Mouse (Mus musculus) liver, embryonic 12.5 days (tissue): ENCODE results near the gene Gm20662. TPM values are rescaled to one million over a fixed set of nuclear protein-coding genes. Genes with fewer than 3 reads are reported as not detected.

Experiments used
- ATAC-seq: fragments of 200-750 bp; cut with Nextera tagmentation; 2 replicates; pipeline ENCODE4 v1.8.0; 2017; ENCODE audit warnings: moderate number of reproducible peaks, mild to moderate bottlenecking, moderate library complexity
- H3K27ac ChIP-seq: fragments of 300-500 bp; sonication (generic); 2 replicates; pipeline ENCODE4 v1.5.1; 2016; ENCODE audit warnings: mild to moderate bottlenecking
- H3K27me3 ChIP-seq: fragments of 300-500 bp; sonication (generic); replicated peaks from 2 replicates; pipeline ENCODE4 v1.6.1; 2016; ENCODE audit warnings: mild to moderate bottlenecking, moderate library complexity
- H3K36me3 ChIP-seq: fragments of 300-500 bp; sonication (generic); 2 replicates; pipeline ENCODE4 v1.6.1; 2016; ENCODE audit warnings: mild to moderate bottlenecking, moderate library complexity
- H3K4me1 ChIP-seq: fragments of 300-500 bp; sonication (generic); 2 replicates; pipeline ENCODE4 v1.6.1; 2016
- H3K4me2 ChIP-seq: fragments of 300-500 bp; sonication (generic); 2 replicates; pipeline ENCODE4 v1.6.1; 2016; ENCODE audit warnings: mild to moderate bottlenecking, moderate library complexity
- H3K4me3 ChIP-seq: fragments of 300-500 bp; sonication (generic); 2 replicates; pipeline ENCODE4 v1.5.1; 2016; ENCODE audit warnings: mild to moderate bottlenecking, moderate library complexity
- H3K9ac ChIP-seq: fragments of 300-500 bp; sonication (generic); 2 replicates; pipeline ENCODE4 v1.6.1; 2016; ENCODE audit warnings: mild to moderate bottlenecking, moderate library complexity
- H3K9me3 ChIP-seq: fragments of 300-500 bp; sonication (generic); replicated peaks from 2 replicates; pipeline ENCODE4 v1.6.1; 2016; ENCODE audit warnings: mild to moderate bottlenecking, moderate library complexity
- WGBS: fragments of 180-500 bp; shearing (Covaris S2); methylation state at CpG from one replicate; pipeline ENCODE4 v1.1.7; 2016; ENCODE audit not compliant: insufficient replicate concordance; 5-methylcytosine and 5-hydroxymethylcytosine counted together
- microRNA-seq: library from miRNA; unstranded; fragments of <30 nt; microRNA quantifications from one replicate; pipeline ENCODE4, GENCODE M21; 2017
- polyA plus RNA-seq: library from polyadenylated mRNA; unstranded; fragments of >200 nt; fragmentation: Nextera tagmentation; extraction: Ambion mirVana; gene quantifications from 2 replicates; pipeline ENCODE4 v1.2.1, GENCODE M21; 2016

Gm20662 gene
- polyA plus RNA-seq, 1 experiment from 2014 or later: 0.75 TPM

DNA sequence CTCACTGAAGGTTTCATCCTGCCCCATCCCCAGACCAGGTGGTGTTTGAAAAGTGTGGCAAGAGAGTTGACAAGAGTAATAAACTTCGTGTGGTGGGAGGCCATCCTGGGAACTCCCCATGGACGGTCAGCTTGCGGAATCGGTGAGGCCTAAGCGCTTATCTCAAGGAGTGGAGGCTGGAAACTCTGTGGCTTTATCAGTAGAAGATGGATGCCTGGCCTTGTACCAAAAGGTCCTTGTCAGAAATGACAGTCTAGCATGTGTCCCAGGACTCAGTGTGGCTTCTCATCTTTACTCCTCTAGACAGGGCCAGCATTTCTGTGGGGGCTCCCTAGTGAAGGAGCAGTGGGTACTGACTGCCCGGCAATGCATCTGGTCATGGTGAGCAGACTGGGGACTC is 87.4 kb downstream of the Gm20662 start:
- H3K9me3 ChIP-seq: no peaks in the 10 kb centered on the region
- peak overlapping the region; percentile 83 for H3K4me2 ChIP-seq
- H3K9ac ChIP-seq: peak overlapping the region; percentile 73
- H3K27me3 ChIP-seq: peaks cover 20% of the 10 kb centered on the region
- H3K4me1 ChIP-seq: peaks cover 88% of the 10 kb centered on the region
- 34% methylated on average over 6 of the region's 6 CpGs for WGBS
- peak overlapping the region; percentile 100 for H3K27ac ChIP-seq
- peak overlapping the region; percentile 36 for H3K4me3 ChIP-seq
- peaks cover 65% of the 10 kb centered on the region for H3K36me3 ChIP-seq
- ATAC-seq: no peak

- peak overlapping the region; percentile 100 for H3K27ac ChIP-seq
- H3K9me3 ChIP-seq: no peaks in the 10 kb centered on the region
- H3K4me2 ChIP-seq: peak overlapping the region; percentile 83
- peak overlapping the region; percentile 73 for H3K9ac ChIP-seq
- ATAC-seq: no peak
- no peak overlapping the region for H3K4me3 ChIP-seq
- peaks cover 82% of the 10 kb centered on the region for H3K36me3 ChIP-seq
- WGBS: 86% methylated on average over 4 of the region's 4 CpGs
- peaks cover 87% of the 10 kb centered on the region for H3K4me1 ChIP-seq
- H3K27me3 ChIP-seq: peaks cover 20% of the 10 kb centered on the region
These were observed 89.1 kb downstream of the Gm20662 start for GRCm38 (mm10) chr9:108085261-108085660.

DNA sequence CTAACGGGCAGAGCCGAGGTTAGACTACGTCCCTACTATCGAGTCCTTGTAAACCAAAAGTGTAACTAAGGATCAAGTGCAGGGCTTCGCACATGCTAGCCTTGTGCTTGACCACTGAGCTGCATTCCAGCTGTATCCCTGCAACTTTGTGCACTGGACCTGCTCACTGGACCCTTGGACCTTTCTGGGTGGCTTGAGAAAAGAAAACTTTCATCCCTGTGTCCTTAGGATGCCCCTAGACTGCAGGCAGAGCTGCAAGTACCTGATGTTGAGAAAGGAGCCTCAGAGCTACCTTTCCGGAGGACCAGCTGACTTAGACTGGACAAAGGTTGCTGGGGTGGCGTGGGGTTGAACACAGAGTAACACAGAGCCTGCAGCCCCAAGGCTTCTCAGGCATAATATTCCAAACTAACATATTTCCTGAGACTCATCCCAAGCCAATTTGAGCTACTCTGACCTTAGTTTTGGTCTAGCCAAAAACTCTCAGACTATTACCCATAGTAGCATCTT is 94.5 kb downstream of the Gm20662 start:
- Histone ChIP-seq H3K4me3 (no peak overlapping the region), H3K36me3 (peaks cover 74% of the 10 kb centered on the region), H3K27ac (peak overlapping the region; percentile 49), H3K4me2 (no peak overlapping the region), H3K9me3 (no peaks in the 10 kb centered on the region), H3K9ac (no peak overlapping the region), H3K27me3 (no peaks in the 10 kb centered on the region), H3K4me1 (peaks cover 68% of the 10 kb centered on the region)
- no peak for ATAC-seq
- 96% methylated on average over 7 of the region's 7 CpGs for WGBS

- no peaks in the 10 kb centered on the region for H3K9me3 ChIP-seq
- peak overlapping the region; percentile 92 for H3K4me2 ChIP-seq
- H3K4me3 ChIP-seq: peak overlapping the region; percentile 93
- ATAC-seq: no peak
- H3K27me3 ChIP-seq: no peaks in the 10 kb centered on the region
- peaks cover 58% of the 10 kb centered on the region for H3K36me3 ChIP-seq
- peak overlapping the region; percentile 94 for H3K9ac ChIP-seq
- peaks cover 75% of the 10 kb centered on the region for H3K4me1 ChIP-seq
- 52% methylated on average over 10 of the region's 10 CpGs for WGBS
- H3K27ac ChIP-seq: peak overlapping the region; percentile 100
These were observed 97.4 kb downstream of the Gm20662 start for GRCm38 (mm10) chr9:108093586-108093985.

DNA sequence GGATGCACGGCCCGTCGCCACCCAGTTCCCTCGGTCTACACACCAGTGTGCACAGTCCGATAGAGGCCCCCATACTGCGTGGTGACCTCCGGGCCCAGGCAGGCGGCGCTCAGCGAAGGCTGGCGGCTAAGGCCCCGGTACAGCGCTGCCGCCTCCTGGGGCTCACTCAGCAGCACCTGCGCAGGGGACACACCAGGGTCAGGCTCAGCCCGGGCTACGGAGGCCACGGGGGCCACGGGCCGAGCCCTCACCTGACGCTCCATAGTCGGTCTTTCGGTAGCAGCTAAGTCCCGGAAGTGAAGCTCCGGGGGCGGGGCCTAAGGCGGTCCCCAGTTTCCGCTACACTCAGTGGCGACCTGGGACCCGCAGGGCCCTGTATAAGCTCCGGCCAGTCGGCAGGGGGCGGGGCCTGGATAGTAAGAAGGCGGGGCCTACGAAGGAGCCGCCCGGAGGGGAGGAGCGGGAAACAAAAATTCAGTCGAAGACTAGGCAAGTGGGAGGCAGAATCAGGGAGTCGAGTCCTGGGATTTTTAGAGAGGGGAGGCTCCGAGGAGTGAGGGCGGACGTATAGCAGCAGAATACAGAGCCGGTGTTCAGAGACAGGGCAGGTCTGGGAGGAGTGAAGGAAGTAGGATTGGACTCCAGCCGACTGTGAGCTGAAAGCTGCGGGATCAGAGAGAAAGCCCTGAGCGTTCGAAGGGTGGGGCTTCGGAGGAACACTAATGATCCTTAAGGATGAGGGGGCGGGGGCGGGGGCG is 98.2 kb downstream of the Gm20662 start, which contains the start of gene Apeh:
Gene Apeh, minus strand, starts transcription at position 423 of the 758 bp plus-strand sequence.
- peak within 1 kb of the TSS; percentile 94 for H3K9ac ChIP-seq
- H3K36me3 ChIP-seq: peaks cover 55% of the 10 kb centered on the region
- peak; percentile 84 for ATAC-seq
- peaks cover 78% of the 10 kb centered on the region for H3K4me1 ChIP-seq
- no peaks in the 10 kb centered on the region for H3K9me3 ChIP-seq
- peak within 1 kb of the TSS; percentile 92 for H3K4me2 ChIP-seq
- WGBS: under 1% methylated on average over 52 of the region's 52 CpGs
- peak within 1 kb of the TSS; percentile 93 for H3K4me3 ChIP-seq
- no peaks in the 10 kb centered on the region for H3K27me3 ChIP-seq
- peak within 1 kb of the TSS; percentile 100 for H3K27ac ChIP-seq

Small RNA genes lying within 50 kb of the gene (microRNA-seq; reads per million reads assigned to microRNA genes)
- not detected for gene Mir7088

Other genes with a start within 250 kb of the Gm20662 start
- gene Rbm5, start 225.4 kb upstream of the Gm20662 start, polyA plus RNA-seq: 84.3 and 88.6 TPM in 2 replicates
- gene Rbm6, start 123.1 kb upstream of the Gm20662 start, polyA plus RNA-seq: 45.7 and 49.2 TPM in 2 replicates
- 5.7 and 7.4 TPM in 2 replicates for gene Mon1a, start 108.2 kb upstream of the Gm20662 start, polyA plus RNA-seq
- gene Mst1r, start 89.5 kb upstream of the Gm20662 start, polyA plus RNA-seq: 0.57 and 0.92 TPM in 2 replicates
- not detected in 2 replicates for gene Actl11, start 67.9 kb upstream of the Gm20662 start, polyA plus RNA-seq
- 0.53 and 0.54 TPM in 2 replicates for gene Camkv, start 60.7 kb upstream of the Gm20662 start, polyA plus RNA-seq
- gene Traip, start 46.2 kb upstream of the Gm20662 start, polyA plus RNA-seq: 20.9 and 22.2 TPM in 2 replicates
- 63.1 and 63.7 TPM in 2 replicates for gene Uba7, start 20.8 kb upstream of the Gm20662 start, polyA plus RNA-seq
- 1.2 and 1.4 TPM in 2 replicates for gene Gm20661, start 13.3 kb upstream of the Gm20662 start, polyA plus RNA-seq
- gene Inka1, start 10.5 kb upstream of the Gm20662 start, polyA plus RNA-seq: 64.3 and 68.7 TPM in 2 replicates
- 2.6 and 3.7 TPM in 2 replicates for gene Cdhr4, start 3.9 kb upstream of the Gm20662 start, polyA plus RNA-seq
- gene Ip6k1, start 6.2 kb downstream of the Gm20662 start, polyA plus RNA-seq: 43.7 and 47.7 TPM in 2 replicates
- 22.1 and 22.6 TPM in 2 replicates for gene Gmppb, start 52.9 kb downstream of the Gm20662 start, polyA plus RNA-seq
- 2.2 and 2.5 TPM in 2 replicates for gene Amigo3, start 56.8 kb downstream of the Gm20662 start, polyA plus RNA-seq
- 14.5 and 15.7 TPM in 2 replicates for gene Mst1, start 84.1 kb downstream of the Gm20662 start, polyA plus RNA-seq
- 96.6 and 101 TPM in 2 replicates for gene Rnf123, start 87.0 kb downstream of the Gm20662 start, polyA plus RNA-seq
- gene Apeh, start 98.3 kb downstream of the Gm20662 start, polyA plus RNA-seq: 199 and 215 TPM in 2 replicates
- 2.8 and 3.0 TPM in 2 replicates for gene Bsn, start 194.0 kb downstream of the Gm20662 start, polyA plus RNA-seq